Mouse (Mus musculus) right cerebral cortex, postnatal 10 days (tissue): ENCODE data around the gene Snurf.

ENCODE experiments used
- DNase-seq, 2 experiments: peaks; one replicate each; pipeline ENCODE4 v3.0.0; 2021; ENCODE audit warnings: low spot score in 2 of 2

Gene Snurf

GRCm38 (mm10) chr7:60004606-60005330 is at the start of gene Snurf, which contains the start of gene Gm38393:
Gene Snurf (minus strand): TSS chr7:60005049.
Gene Gm38393 (minus strand): TSS chr7:60005064.
- peak; percentile 91 for DNase-seq

- peak; percentile 71 to 77 for DNase-seq
Measured at GRCm38 (mm10) chr7:60047481-60048201, 42.8 kb upstream of the Snurf start.

DNA sequence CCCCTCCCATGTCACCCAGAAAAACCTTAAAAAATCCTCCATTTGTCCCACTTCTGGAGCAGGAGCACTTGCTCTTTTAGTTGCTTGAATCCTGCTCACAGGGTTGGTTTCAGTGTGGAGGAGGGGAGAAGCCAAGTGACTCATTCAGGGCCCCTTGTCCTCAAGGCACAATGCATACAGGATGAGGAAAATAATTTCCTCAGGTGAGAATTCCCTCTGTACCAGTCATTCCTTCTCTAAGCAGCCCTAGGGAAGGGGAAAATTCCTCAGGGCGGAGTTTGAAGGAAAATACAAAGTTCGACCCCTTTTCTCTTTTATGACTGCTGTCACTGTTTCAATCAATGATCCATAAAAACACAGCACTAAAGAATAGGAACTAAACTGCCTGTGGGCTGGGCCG is 8.3 kb upstream of the Snurf start:
- no peak for DNase-seq

DNA sequence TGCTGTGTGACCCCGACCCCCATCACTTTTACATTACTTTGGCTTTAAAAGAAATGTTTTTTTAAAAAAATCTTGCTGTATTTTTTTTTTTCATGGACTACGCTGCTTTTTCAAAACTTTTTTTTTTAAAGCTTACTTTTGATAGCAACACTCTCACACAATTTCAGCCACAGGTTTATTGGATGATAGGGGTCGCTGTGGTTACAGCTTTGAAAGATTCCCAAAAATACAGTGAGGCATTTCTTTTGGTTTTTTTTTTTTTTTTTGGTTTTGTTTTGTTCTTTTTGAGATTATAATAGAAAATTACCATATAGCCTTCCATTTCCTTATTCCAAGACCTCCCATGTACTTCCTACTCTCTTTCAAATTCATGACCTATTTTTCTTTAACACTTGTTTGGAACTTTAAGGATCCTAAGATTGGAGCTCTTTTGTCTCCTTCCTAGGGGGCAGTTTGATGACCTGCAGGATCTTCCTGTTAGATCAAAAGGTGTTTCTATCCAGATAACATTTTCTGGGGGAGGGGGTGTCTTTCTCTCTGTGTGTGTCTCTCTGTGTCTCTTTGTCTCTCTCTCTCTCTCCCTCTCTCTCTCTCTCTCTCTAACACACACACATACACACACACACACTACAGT is 3.0 kb upstream of the Snurf start:
- DNase-seq, result no peak

GRCm38 (mm10) chr7:60006262-60006661 is 1.4 kb upstream of the Snurf start:
- no peak for DNase-seq

DNA sequence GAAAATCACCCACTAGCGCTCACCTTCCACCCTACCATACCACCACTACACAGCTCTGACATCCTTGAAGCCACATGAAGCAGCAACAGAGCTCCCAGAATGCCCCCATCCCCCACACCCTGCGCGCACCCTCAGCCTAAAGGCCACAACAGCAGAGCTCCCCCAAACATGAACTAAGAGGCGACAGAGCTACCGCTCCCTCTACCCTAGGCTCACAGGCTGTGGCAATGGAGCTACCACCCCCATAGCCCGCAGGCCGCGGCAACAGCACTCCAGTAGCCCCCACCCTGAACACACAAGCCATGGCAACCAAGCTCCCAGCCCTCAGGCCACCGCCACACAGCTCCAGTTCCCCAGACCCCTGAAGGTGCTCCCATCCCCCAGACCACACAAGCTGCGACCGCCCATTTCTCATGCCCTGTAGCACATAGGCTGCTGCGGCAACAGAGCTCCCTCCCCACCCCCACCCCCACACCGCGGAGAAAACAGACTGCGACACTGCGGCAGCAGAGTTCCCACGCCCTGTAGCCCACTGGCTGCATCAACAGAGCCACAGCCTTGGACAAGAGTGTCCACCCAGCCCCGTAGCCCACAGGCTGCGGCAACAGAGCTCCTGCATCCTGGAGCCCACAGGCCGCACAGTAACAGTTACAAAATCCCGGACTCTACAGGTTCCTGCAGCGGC is 786 bp downstream of the Snurf start:
- peak; percentile 72 to 73 for DNase-seq

GRCm38 (mm10) chr7:60003006-60003865 is 1.6 kb downstream of the Snurf start:
- peak; percentile 75 to 84 for DNase-seq

GRCm38 (mm10) chr7:59978646-59979045 is 26.2 kb downstream of the Snurf start:
- DNase-seq, result no peak
